Mouse (Mus musculus): Measurements from ENCODE around the gene Ush1g. TPM values are rescaled to one million over a fixed set of nuclear protein-coding genes. Genes with fewer than 3 reads are reported as not detected.

Ush1g gene
- polyA plus RNA-seq, 1 experiment from 2014 or later = 0.08 TPM

DNA sequence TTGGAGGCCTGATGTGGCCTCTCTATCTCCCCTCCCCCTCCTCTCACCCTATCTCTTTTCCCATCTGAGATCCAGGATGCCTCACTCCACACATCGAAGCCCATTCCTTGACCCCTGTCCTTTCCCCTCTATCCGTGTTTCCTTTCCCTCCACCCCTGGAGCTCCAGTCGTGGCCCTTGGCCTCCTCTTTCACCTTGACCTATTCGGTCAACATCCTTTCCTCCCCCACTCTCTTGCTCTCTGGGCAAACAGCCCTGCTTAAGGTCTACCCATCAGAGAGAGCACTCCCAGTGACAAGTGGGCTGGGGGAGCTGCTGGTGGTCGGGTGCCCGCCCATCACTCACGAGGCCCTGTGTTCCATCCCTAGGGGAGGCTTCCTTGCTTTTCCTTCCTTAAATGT lies 48.1 kb downstream of the Ush1g start:
- H3K4me1 ChIP-seq (ENCODE audit: control insufficient read depth, insufficient read depth, low read length) = peaks cover 20% of the 10 kb centered on the region
- no peaks in the 10 kb centered on the region for H3K27me3 ChIP-seq (ENCODE audit: control insufficient read depth, insufficient read depth, low read length)
- H3K27ac ChIP-seq (ENCODE audit: low read depth, low read length) = no peak overlapping the region
- WGBS = 80% methylated on average over 7 of the region's 7 CpGs
- ATAC-seq (ENCODE audit: low FRiP score) (no peak), DNase-seq (ENCODE audit: low spot score, missing footprints) (no peak)
- H3K4me2 ChIP-seq = no peak overlapping the region
- H3K4me3 ChIP-seq (ENCODE audit: low read depth, low read length) = no peak overlapping the region
- H3K9me3 ChIP-seq (ENCODE audit: control insufficient read depth, low read length) = no peaks in the 10 kb centered on the region
- H3K9ac ChIP-seq (ENCODE audit: low read length) = no peak overlapping the region
- H3K36me3 ChIP-seq (ENCODE audit: control insufficient read depth, insufficient read depth, low read length) = no peaks in the 10 kb centered on the region

- Histone ChIP-seq H3K9me3 (ENCODE audit: control insufficient read depth, low read length) (no peaks in the 10 kb centered on the region), H3K36me3 (ENCODE audit: control insufficient read depth, insufficient read depth, low read length) (no peaks in the 10 kb centered on the region), H3K27me3 (ENCODE audit: control insufficient read depth, insufficient read depth, low read length) (peaks cover 7% of the 10 kb centered on the region), H3K27ac (ENCODE audit: low read depth, low read length) (no peak overlapping the region), H3K4me3 (ENCODE audit: low read depth, low read length) (no peak overlapping the region), H3K9ac (ENCODE audit: low read length) (no peak overlapping the region), H3K4me1 (ENCODE audit: control insufficient read depth, insufficient read depth, low read length) (peaks cover 18% of the 10 kb centered on the region), H3K4me2 (no peak overlapping the region)
- DNase-seq (ENCODE audit: low spot score, missing footprints) (no peak), ATAC-seq (ENCODE audit: low FRiP score) (no peak)
- WGBS = 66% methylated on average over 10 of the region's 10 CpGs
Observed at GRCm38 (mm10) chr11:115272894-115273498, 48.8 kb downstream of the Ush1g start.

DNA sequence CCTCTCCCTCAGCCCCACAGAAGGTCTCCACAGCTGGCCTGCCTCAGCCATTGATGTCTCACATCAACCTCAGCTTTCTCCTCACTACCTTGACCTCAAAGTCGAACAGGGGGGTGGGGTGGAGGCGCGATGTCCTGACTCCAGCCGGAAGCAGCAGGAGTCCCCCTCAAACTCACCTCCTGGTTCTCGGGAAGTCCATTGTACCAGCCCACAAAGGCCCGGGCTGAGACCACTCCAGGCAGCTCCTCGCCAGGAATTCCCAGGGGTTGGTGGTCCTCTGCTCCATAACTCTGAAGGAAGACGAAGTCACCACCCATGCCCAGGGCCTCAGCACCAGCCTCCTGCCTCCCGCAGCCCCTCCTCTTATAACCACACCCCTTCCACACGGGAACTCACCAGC lies 50.4 kb downstream of the Ush1g start:
- Histone ChIP-seq H3K9me3 (ENCODE audit: control insufficient read depth, low read length) (no peaks in the 10 kb centered on the region), H3K27ac (ENCODE audit: low read depth, low read length) (no peak overlapping the region), H3K36me3 (ENCODE audit: control insufficient read depth, insufficient read depth, low read length) (no peaks in the 10 kb centered on the region), H3K27me3 (ENCODE audit: control insufficient read depth, insufficient read depth, low read length) (peaks cover 22% of the 10 kb centered on the region), H3K9ac (ENCODE audit: low read length) (no peak overlapping the region), H3K4me3 (ENCODE audit: low read depth, low read length) (no peak overlapping the region), H3K4me1 (ENCODE audit: control insufficient read depth, insufficient read depth, low read length) (peaks cover 18% of the 10 kb centered on the region), H3K4me2 (no peak overlapping the region)
- no peak for ATAC-seq (ENCODE audit: low FRiP score)
- no peak for DNase-seq (ENCODE audit: low spot score, missing footprints)
- 80% methylated on average over 10 of the region's 10 CpGs for WGBS

- DNase-seq (ENCODE audit: low spot score, missing footprints) (no peak), ATAC-seq (ENCODE audit: low FRiP score) (no peak)
- H3K27ac ChIP-seq (ENCODE audit: low read depth, low read length) = no peak overlapping the region
- no peak overlapping the region for H3K4me2 ChIP-seq
- no peaks in the 10 kb centered on the region for H3K36me3 ChIP-seq (ENCODE audit: control insufficient read depth, insufficient read depth, low read length)
- H3K9ac ChIP-seq (ENCODE audit: low read length) = no peak overlapping the region
- H3K4me3 ChIP-seq (ENCODE audit: low read depth, low read length) = no peak overlapping the region
- no peaks in the 10 kb centered on the region for H3K9me3 ChIP-seq (ENCODE audit: control insufficient read depth, low read length)
- H3K27me3 ChIP-seq (ENCODE audit: control insufficient read depth, insufficient read depth, low read length) = peaks cover 26% of the 10 kb centered on the region
- peaks cover 15% of the 10 kb centered on the region for H3K4me1 ChIP-seq (ENCODE audit: control insufficient read depth, insufficient read depth, low read length)
- WGBS = 77% methylated on average over 9 of the region's 9 CpGs
Observed at GRCm38 (mm10) chr11:115271052-115271451, 50.8 kb downstream of the Ush1g start.

DNA sequence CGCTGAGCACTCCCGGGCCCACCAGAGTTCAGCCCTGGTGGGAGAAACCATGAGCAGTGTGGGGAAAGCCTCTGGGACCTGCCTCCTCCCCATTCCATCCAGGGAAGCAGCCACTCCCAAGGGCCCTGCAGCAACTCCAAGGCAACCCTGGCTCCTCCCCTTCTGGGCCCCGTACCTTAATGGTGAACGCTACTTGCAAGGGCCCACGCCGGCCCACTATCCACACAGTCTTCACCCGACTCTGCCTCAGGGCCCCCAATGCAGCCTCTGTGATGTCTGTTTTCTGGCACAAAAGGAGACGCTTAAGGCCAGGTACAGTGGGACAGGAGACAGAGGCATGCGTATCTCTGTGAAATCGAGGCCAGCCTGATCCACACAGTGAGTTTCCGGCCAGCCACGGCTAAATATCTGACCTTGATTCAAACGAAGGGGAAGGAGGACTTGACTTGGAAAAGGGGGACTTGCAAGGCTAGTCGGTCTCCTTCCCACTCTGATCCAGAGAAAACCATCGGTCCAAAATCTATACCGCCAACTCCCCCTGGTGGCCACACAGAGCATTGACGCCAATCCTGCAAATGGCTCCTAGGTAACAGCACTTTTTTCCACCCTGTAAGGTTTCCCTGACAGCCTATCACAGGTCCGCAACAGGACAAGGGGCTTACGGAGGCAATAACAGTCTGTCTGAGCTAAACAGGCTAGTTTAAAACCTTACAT lies 51.5 kb downstream of the Ush1g start:
- Histone ChIP-seq H3K27ac (ENCODE audit: low read depth, low read length) (no peak overlapping the region), H3K4me2 (no peak overlapping the region), H3K4me1 (ENCODE audit: control insufficient read depth, insufficient read depth, low read length) (peaks cover 7% of the 10 kb centered on the region; the same call in 1 of the 2 replicates), H3K4me3 (ENCODE audit: low read depth, low read length) (no peak overlapping the region), H3K9me3 (ENCODE audit: control insufficient read depth, low read length) (no peaks in the 10 kb centered on the region), H3K9ac (ENCODE audit: low read length) (no peak overlapping the region), H3K36me3 (ENCODE audit: control insufficient read depth, insufficient read depth, low read length) (no peaks in the 10 kb centered on the region), H3K27me3 (ENCODE audit: control insufficient read depth, insufficient read depth, low read length) (peaks cover 34% of the 10 kb centered on the region)
- WGBS = 34% methylated on average over 19 of the region's 19 CpGs
- ATAC-seq (ENCODE audit: low FRiP score) (peak; percentile 10), DNase-seq (ENCODE audit: low spot score, missing footprints) (peak; percentile 99)

- Histone ChIP-seq H3K27ac (ENCODE audit: low read depth, low read length) (no peak overlapping the region), H3K4me3 (ENCODE audit: low read depth, low read length) (no peak overlapping the region), H3K36me3 (ENCODE audit: control insufficient read depth, insufficient read depth, low read length) (no peaks in the 10 kb centered on the region), H3K4me2 (no peak overlapping the region), H3K9ac (ENCODE audit: low read length) (no peak overlapping the region), H3K9me3 (ENCODE audit: control insufficient read depth, low read length) (no peaks in the 10 kb centered on the region), H3K4me1 (ENCODE audit: control insufficient read depth, insufficient read depth, low read length) (peaks cover 11% of the 10 kb centered on the region), H3K27me3 (ENCODE audit: control insufficient read depth, insufficient read depth, low read length) (peaks cover 41% of the 10 kb centered on the region)
- no peak for DNase-seq (ENCODE audit: low spot score, missing footprints)
- 90% methylated on average over 27 of the region's 27 CpGs for WGBS
- ATAC-seq (ENCODE audit: low FRiP score) = no peak
Observed at GRCm38 (mm10) chr11:115269330-115270066, 52.3 kb downstream of the Ush1g start.

DNA sequence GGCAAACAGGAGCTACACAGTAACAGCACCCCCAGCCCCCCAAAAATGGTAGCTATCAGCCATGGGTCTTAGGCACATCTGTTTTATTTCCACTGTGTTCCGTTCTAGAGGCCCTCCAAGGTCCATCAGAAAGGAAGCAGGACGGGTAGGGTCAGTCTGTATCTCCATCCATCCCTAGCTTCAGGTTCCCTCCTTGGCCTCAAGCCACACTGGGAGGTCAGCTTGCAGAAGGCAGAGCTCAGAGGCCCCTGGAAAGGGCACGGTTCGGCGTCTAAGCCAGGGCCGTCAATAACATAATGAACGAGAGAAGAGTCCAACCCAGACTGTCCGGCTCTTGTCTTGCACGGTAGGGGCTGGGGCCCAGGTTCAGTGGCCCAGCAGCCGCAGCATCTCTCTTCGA lies 53.9 kb downstream of the Ush1g start:
- H3K4me3 ChIP-seq (ENCODE audit: low read depth, low read length) = no peak overlapping the region
- no peak overlapping the region for H3K27ac ChIP-seq (ENCODE audit: low read depth, low read length)
- peaks cover 11% of the 10 kb centered on the region for H3K4me1 ChIP-seq (ENCODE audit: control insufficient read depth, insufficient read depth, low read length)
- H3K36me3 ChIP-seq (ENCODE audit: control insufficient read depth, insufficient read depth, low read length) = no peaks in the 10 kb centered on the region
- H3K4me2 ChIP-seq = no peak overlapping the region
- no peak for DNase-seq (ENCODE audit: low spot score, missing footprints)
- H3K9ac ChIP-seq (ENCODE audit: low read length) = no peak overlapping the region
- WGBS = 75% methylated on average over 11 of the region's 11 CpGs
- no peak for ATAC-seq (ENCODE audit: low FRiP score)
- peaks cover 51% of the 10 kb centered on the region for H3K27me3 ChIP-seq (ENCODE audit: control insufficient read depth, insufficient read depth, low read length)
- no peaks in the 10 kb centered on the region for H3K9me3 ChIP-seq (ENCODE audit: control insufficient read depth, low read length)

DNA sequence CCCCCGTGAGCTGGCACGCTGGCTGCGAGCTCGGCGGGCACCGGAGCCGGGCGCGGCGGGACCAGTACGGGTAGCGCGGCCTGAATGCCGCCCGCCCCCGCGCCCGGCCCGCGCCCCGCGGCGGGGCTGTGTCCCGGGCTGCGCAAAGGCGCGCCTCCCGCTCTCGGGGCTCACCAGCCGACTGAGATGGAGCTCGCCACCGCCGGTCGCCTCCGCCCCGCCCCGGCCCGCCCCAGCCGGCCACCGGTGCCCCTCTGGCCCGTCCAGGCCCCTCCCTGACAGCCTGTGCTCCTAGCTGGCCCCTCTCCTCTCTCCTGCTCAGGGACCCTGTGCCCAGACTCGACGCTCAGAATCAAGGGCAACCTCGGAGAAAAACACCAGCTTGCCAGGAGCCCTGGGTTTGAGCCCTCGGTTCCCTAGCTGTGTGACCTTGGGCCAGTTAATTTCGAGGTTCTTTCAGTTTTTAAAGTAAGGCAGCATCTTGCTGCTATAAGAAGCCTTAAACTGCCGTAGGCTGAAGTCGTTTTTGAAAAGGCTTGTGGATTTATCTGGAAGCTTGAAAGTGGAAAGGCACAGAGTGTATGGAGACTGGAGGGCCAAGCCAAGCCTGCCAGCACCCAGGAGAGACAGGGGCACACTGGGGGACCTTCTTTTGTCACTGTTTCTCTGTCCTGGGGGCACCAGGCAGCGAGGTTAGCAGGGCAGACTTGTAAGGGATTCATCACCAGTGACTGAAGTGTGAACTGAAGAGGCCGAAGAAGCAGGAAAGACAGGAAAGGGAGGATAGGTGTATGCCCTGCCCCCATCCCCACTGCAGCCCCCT lies 54.6 kb downstream of the Ush1g start, which contains the start of gene Grin2c:
Grin2c (minus strand) TSS at position 183 of the 823 bp plus-strand sequence.
- no peak within 1 kb of the TSS for H3K27ac ChIP-seq (ENCODE audit: low read depth, low read length)

More for the DNA sequence above, 54.6 kb downstream of the Ush1g start, which contains the start of gene Grin2c:
- peak; percentile 87 for DNase-seq (ENCODE audit: low spot score, missing footprints)
- peak within 1 kb of the TSS; percentile 46 for H3K4me2 ChIP-seq
- no peaks in the 10 kb centered on the region for H3K9me3 ChIP-seq (ENCODE audit: control insufficient read depth, low read length)
- no peak for ATAC-seq (ENCODE audit: low FRiP score)
- WGBS = 5% methylated on average over 50 of the region's 50 CpGs
- no peak within 1 kb of the TSS; the same call in 1 of the 2 replicates for H3K9ac ChIP-seq (ENCODE audit: low read length)
- peaks cover 11% of the 10 kb centered on the region for H3K4me1 ChIP-seq (ENCODE audit: control insufficient read depth, insufficient read depth, low read length)
- peak within 1 kb of the TSS; percentile 24 for H3K4me3 ChIP-seq (ENCODE audit: low read depth, low read length)
- H3K27me3 ChIP-seq (ENCODE audit: control insufficient read depth, insufficient read depth, low read length) = peaks cover 55% of the 10 kb centered on the region
- no peaks in the 10 kb centered on the region for H3K36me3 ChIP-seq (ENCODE audit: control insufficient read depth, insufficient read depth, low read length)
